Mouse (Mus musculus) gastrocnemius, adult 8-10 months (tissue): ENCODE data around the gene Gm42906. TPM values are rescaled to one million over a fixed set of nuclear protein-coding genes. Genes with fewer than 3 reads are reported as not detected.

Experiments
- DNase-seq, 2 experiments: peaks; one replicate each; pipeline ENCODE4 v3.0.0; 2022; ENCODE audit warnings: low spot score in 2 of 2
- total RNA-seq, 4 experiments: library from RNA; stranded (reverse); gene quantifications; 2 replicates each; pipeline ENCODE4 v1.2.4; 2022

Gene Gm42906
- total RNA-seq, 4 experiments from 2014 or later = 1.4 to 1.7 TPM; not detected in 2

GRCm38 (mm10) chr5:151154030-151154429 lies 273.9 kb downstream of the Gm42906 start:
- no peak for DNase-seq

- no peak for DNase-seq
Observed at GRCm38 (mm10) chr5:151151549-151151948, 276.4 kb downstream of the Gm42906 start.

- no peak for DNase-seq
Observed at GRCm38 (mm10) chr5:151149509-151149908, 278.5 kb downstream of the Gm42906 start.

- no peak for DNase-seq
Observed at GRCm38 (mm10) chr5:151148079-151148478, 279.9 kb downstream of the Gm42906 start.

GRCm38 (mm10) chr5:151145807-151146206 lies 282.2 kb downstream of the Gm42906 start:
- no peak for DNase-seq

GRCm38 (mm10) chr5:151143955-151144354 lies 284.0 kb downstream of the Gm42906 start:
- no peak for DNase-seq

GRCm38 (mm10) chr5:151142671-151143601 lies 285.0 kb downstream of the Gm42906 start:
- DNase-seq = peak; percentile 17 to 24

GRCm38 (mm10) chr5:151142241-151142640 lies 285.7 kb downstream of the Gm42906 start:
- peak in 1 of 2 experiments; percentile 14 for DNase-seq

GRCm38 (mm10) chr5:151137901-151138300 lies 290.1 kb downstream of the Gm42906 start:
- no peak for DNase-seq

GRCm38 (mm10) chr5:151137311-151137710 lies 290.7 kb downstream of the Gm42906 start:
- DNase-seq = no peak

- no peak for DNase-seq
Observed at GRCm38 (mm10) chr5:151135965-151136364, 292.0 kb downstream of the Gm42906 start.

GRCm38 (mm10) chr5:151135078-151135826 lies 292.7 kb downstream of the Gm42906 start:
- no peak for DNase-seq

GRCm38 (mm10) chr5:151134202-151134601 lies 293.8 kb downstream of the Gm42906 start:
- DNase-seq = no peak

- no peak for DNase-seq
Observed at GRCm38 (mm10) chr5:151133744-151134143, 294.2 kb downstream of the Gm42906 start.

GRCm38 (mm10) chr5:151129762-151130161 lies 298.2 kb downstream of the Gm42906 start:
- DNase-seq = no peak

- no peak for DNase-seq
Observed at GRCm38 (mm10) chr5:151127298-151127717, 300.7 kb downstream of the Gm42906 start.

GRCm38 (mm10) chr5:151126608-151127005 lies 301.4 kb downstream of the Gm42906 start:
- no peak for DNase-seq

- no peak for DNase-seq
Observed at GRCm38 (mm10) chr5:151125985-151126607, 301.9 kb downstream of the Gm42906 start.

GRCm38 (mm10) chr5:151117846-151118245 lies 310.1 kb downstream of the Gm42906 start:
- DNase-seq = no peak

GRCm38 (mm10) chr5:151116192-151116887 lies 311.6 kb downstream of the Gm42906 start:
- no peak for DNase-seq

- DNase-seq = no peak
Observed at GRCm38 (mm10) chr5:151112743-151113142, 315.2 kb downstream of the Gm42906 start.
